Mouse (Mus musculus) lung, adult 10 weeks (tissue): ENCODE data around the gene BC030500. TPM values are rescaled to one million over a fixed set of nuclear protein-coding genes. Genes with fewer than 3 reads are reported as not detected.

Experiments
- polyA plus RNA-seq: library from polyadenylated mRNA; stranded (reverse); fragments of 350-450 nt; fragmentation: Illumina TruSeq; extraction: RNeasy Lipid Tissue Mini Kit (QIAGEN cat#74804); gene quantifications from one replicate; pipeline ENCODE4 v1.2.3, GENCODE M21; 2014; ENCODE audit warnings: low read depth, low replicate concordance; ENCODE audit not compliant: insufficient read depth

The BC030500 gene
- not detected for polyA plus RNA-seq

GRCm38 (mm10) chr8:58911677-58912076, at the start of gene BC030500:
Gene BC030500, plus strand, starts transcription at chr8:58911755.

DNA sequence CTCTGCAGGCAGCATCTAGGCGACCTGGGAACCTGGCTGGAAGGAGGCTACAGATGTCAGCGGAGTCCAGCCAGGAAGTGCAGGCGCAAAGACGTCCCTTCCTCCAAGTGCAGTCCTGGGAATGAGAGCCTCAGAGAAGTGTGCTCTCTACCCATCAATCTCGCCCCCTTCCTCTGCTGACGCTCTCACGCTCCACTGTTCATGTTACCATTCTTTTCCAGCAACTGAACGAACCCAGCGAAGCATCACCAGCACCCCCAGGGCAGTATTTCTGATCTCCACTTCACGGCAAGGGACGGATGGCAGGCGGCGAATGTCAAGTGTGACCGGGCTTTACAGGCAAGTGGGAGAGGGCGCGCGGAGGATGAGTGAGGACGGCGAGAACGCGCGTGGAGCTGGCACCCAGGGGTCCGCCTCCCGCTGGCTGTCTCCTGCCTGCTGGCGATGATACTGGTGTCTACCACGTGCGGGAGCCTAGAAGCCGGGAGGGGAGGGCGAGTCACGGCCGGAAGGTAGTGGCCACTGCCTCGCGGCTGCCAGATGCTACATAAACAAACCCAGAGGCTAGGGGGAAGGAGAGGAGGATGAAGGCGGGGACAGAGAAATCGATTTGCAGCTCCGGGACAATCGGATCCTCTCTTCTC, 763 bp downstream of the BC030500 start, which contains the start of gene Galntl6:
Gene Galntl6, minus strand, starts transcription at position 445 of the 644 bp plus-strand sequence.

Other genes with a start within 250 kb of the BC030500 start
- not detected for gene Galntl6, start 885 bp downstream of the BC030500 start, polyA plus RNA-seq